Mouse (Mus musculus) intestine, embryonic 14.5 days (tissue): ENCODE data around the gene Il13. TPM values are rescaled to one million over a fixed set of nuclear protein-coding genes. Genes with fewer than 3 reads are reported as not detected.

ENCODE experiments used
- ATAC-seq: fragments of 200-750 bp; cut with Nextera tagmentation; replicated peaks from 2 replicates; pipeline ENCODE4 v1.8.0; 2017; ENCODE audit warnings: low read depth, moderate number of reproducible peaks, moderate TSS enrichment, moderate library complexity; ENCODE audit not compliant: low FRiP score, low TSS enrichment
- DNase-seq: peaks from one replicate; pipeline ENCODE4 v3.0.0-alpha.2; 2018; ENCODE audit warnings: low spot score
- H3K27ac ChIP-seq: fragments of 300-500 bp; sonication (generic); 2 replicates; pipeline ENCODE4 v1.5.1; 2014; ENCODE audit warnings: low read depth, mild to moderate bottlenecking, control low read depth
- H3K27me3 ChIP-seq: fragments of 300-500 bp; sonication (generic); replicated peaks from 2 replicates; pipeline ENCODE4 v1.6.1; 2014; ENCODE audit warnings: low read length, control low read depth; ENCODE audit not compliant: control insufficient read depth, insufficient read depth
- H3K36me3 ChIP-seq: fragments of 300-500 bp; sonication (generic); 2 replicates; pipeline ENCODE4 v1.6.1; 2014; ENCODE audit warnings: low read length, control low read depth; ENCODE audit not compliant: control insufficient read depth, insufficient read depth
- H3K4me1 ChIP-seq: fragments of 300-500 bp; sonication (generic); replicated peaks from 2 replicates; pipeline ENCODE4 v1.6.1; 2014; ENCODE audit warnings: low read length, control low read depth, mixed read lengths; ENCODE audit not compliant: control insufficient read depth, insufficient read depth
- H3K4me2 ChIP-seq: fragments of 300-500 bp; sonication (generic); 2 replicates; pipeline ENCODE4 v1.6.1; 2014; ENCODE audit warnings: low read length
- H3K4me3 ChIP-seq: fragments of 300-500 bp; sonication (generic); 2 replicates; pipeline ENCODE4 v1.5.1; 2014; ENCODE audit warnings: low read depth, low read length, control low read depth, mixed read lengths
- H3K9ac ChIP-seq: fragments of 300-500 bp; sonication (generic); 2 replicates; pipeline ENCODE4 v1.6.1; 2014; ENCODE audit warnings: mild to moderate bottlenecking, low read length
- H3K9me3 ChIP-seq: fragments of 300-500 bp; sonication (generic); 2 replicates; pipeline ENCODE4 v1.6.1; 2016; ENCODE audit warnings: low read length, control low read depth; ENCODE audit not compliant: control insufficient read depth
- WGBS: fragments of 180-500 bp; shearing (Covaris S2); extraction: QIAGEN DNeasy Blood & Tissue Kit; methylation state at CpG from one replicate; pipeline ENCODE4 v1.1.7; 2014; 5-methylcytosine and 5-hydroxymethylcytosine counted together
- polyA plus RNA-seq: library from polyadenylated mRNA; unstranded; fragments of >200 nt; fragmentation: Nextera tagmentation; extraction: Ambion mirVana; gene quantifications from 2 replicates; pipeline ENCODE4 v1.2.1, GENCODE M21; 2014

The Il13 gene
- polyA plus RNA-seq, 1 experiment from 2014 or later: not detected

DNA sequence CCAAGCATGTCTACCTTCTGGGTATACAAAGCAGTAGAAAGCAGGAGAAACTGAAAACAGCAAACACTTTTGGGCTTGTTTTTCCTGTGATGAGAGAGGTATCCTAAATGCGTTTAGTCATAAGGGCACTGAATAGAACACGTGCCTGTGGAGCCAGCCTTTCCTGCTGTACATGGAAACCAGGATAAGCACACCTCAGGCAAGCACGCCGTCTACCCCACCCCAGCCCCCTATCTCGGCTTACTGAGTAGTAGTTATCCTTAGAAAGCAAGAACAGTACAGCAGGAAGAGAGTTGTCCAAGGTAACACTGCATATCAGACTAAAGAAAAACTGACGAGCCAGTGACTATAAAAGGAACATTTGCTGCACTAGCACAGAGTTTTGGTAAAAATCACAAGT lies 23.3 kb upstream of the Il13 start:
- H3K9me3 ChIP-seq: no peaks in the 10 kb centered on the region
- H3K36me3 ChIP-seq: peaks cover 23% of the 10 kb centered on the region
- DNase-seq: no peak
- WGBS: 85% methylated on average over 6 of the region's 6 CpGs
- no peak overlapping the region for H3K4me2 ChIP-seq
- no peak for ATAC-seq
- H3K4me3 ChIP-seq: no peak overlapping the region
- no peaks in the 10 kb centered on the region for H3K4me1 ChIP-seq
- H3K27ac ChIP-seq: no peak overlapping the region
- no peaks in the 10 kb centered on the region for H3K27me3 ChIP-seq
- no peak overlapping the region for H3K9ac ChIP-seq

DNA sequence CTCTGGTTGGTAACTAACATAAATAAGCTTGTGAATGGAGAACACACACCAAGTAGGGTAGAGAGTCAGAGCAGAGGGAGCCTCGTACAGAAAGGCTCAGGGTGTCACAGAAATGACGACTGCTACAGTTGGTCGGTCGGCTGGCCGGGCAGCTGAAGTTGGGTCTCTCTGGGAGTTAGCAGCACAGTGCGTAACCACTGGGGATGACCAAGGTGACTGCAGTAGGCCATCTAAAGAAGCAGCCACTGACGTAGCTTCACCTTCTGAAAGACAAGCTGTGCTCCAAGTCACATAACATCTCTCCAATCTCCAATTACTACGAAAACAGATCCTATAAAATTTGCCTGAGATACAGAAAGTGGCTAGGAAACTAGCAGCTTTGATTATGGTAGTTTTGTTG lies 22.9 kb upstream of the Il13 start:
- H3K27me3 ChIP-seq: no peaks in the 10 kb centered on the region
- H3K9ac ChIP-seq: no peak overlapping the region
- H3K4me2 ChIP-seq: no peak overlapping the region
- no peak overlapping the region for H3K27ac ChIP-seq
- H3K36me3 ChIP-seq: peaks cover 25% of the 10 kb centered on the region
- ATAC-seq: no peak
- no peak for DNase-seq
- no peaks in the 10 kb centered on the region for H3K9me3 ChIP-seq
- H3K4me1 ChIP-seq: no peaks in the 10 kb centered on the region
- H3K4me3 ChIP-seq: no peak overlapping the region
- 88% methylated on average over 8 of the region's 8 CpGs for WGBS

DNA sequence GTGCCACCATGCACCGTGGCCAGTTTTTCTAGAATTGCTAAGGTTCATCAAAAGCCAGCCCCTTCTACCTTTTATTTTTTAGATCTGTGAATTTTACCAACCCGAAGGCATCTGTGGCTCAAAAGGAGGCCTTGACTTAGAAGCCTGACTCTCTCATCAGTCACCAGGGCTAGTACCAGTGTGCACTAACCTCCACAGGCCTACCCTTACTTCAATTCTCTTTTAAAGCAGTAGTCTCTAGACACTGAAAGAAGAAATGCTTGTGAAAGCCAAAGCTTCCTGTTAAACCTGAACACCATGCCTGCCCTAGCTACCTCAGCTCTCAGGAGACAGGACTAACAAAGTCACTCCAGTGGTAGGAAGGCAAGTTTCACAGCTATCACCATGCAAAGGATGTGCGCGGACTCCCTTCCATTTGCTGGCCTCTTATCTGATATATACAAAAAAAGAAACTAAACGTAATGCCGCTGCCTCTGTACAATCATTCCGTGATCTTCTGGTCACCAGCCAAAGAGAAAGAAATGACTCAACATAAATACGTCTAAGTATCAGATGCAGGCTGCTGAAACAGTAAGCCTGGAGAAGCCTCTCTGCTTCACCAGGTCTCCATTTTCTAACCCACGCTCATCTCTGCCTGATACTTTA lies 22.2 kb upstream of the Il13 start:
- H3K4me3 ChIP-seq: no peak overlapping the region
- WGBS: 81% methylated on average over 9 of the region's 9 CpGs
- H3K4me2 ChIP-seq: no peak overlapping the region
- ATAC-seq (no peak), DNase-seq (no peak)
- no peak overlapping the region for H3K9ac ChIP-seq
- no peaks in the 10 kb centered on the region for H3K4me1 ChIP-seq
- no peaks in the 10 kb centered on the region for H3K9me3 ChIP-seq
- H3K27ac ChIP-seq: no peak overlapping the region
- H3K36me3 ChIP-seq: peaks cover 30% of the 10 kb centered on the region
- no peaks in the 10 kb centered on the region for H3K27me3 ChIP-seq

- ATAC-seq (no peak), DNase-seq (no peak)
- Histone ChIP-seq H3K27me3 (no peaks in the 10 kb centered on the region), H3K4me1 (no peaks in the 10 kb centered on the region), H3K9ac (no peak overlapping the region), H3K4me3 (no peak overlapping the region), H3K9me3 (no peaks in the 10 kb centered on the region), H3K36me3 (peaks cover 46% of the 10 kb centered on the region), H3K27ac (no peak overlapping the region), H3K4me2 (no peak overlapping the region)
- WGBS: 73% methylated on average over 5 of the region's 5 CpGs
Measured at GRCm38 (mm10) chr11:53655043-53655442, 20.5 kb upstream of the Il13 start.

DNA sequence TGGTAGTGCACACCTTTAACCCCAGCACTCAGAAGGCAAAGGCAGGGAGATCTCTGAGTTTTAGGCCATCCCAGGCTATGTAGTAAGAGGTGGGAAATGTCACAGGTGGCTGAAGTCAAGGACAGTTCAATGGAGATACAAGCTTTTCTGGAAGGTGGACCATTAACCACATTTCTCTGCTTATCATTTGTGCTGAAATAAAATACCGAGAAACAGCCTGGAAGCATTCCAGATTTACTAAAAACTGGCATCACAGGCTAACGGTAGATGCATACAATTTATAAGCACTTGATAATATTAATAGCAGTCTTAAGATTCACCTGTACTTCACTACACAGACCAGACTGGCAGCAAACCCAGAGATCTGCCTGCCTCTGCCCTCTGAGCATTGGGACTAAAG lies 17.9 kb upstream of the Il13 start:
- H3K9me3 ChIP-seq: no peaks in the 10 kb centered on the region
- no peaks in the 10 kb centered on the region for H3K4me1 ChIP-seq
- H3K4me2 ChIP-seq: no peak overlapping the region
- H3K27ac ChIP-seq: no peak overlapping the region
- ATAC-seq (no peak), DNase-seq (no peak)
- no peaks in the 10 kb centered on the region for H3K27me3 ChIP-seq
- no peak overlapping the region for H3K9ac ChIP-seq
- peaks cover 52% of the 10 kb centered on the region for H3K36me3 ChIP-seq
- whole genome bisulfite sequencing: 96% methylated on average over 2 of the region's 2 CpGs
- H3K4me3 ChIP-seq: no peak overlapping the region

DNA sequence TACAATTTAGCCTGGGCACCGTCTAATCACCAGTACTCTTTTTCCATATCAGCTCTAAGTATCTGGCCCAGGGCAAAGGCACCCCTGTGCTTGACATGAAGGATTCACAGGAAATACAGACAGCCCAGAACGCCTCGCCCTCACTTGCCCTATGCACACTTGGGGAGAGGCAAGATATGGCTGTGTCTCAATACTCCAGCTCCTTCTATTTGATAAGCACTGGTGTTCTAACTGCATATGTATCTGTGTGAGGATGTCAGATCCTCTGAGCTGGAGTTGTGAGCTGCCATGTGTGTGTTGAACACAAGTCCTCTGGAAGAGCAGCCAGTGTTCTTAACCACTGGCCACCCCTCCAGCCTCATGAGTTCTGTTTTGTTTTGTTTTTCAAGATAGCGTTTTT lies 16.9 kb upstream of the Il13 start:
- Histone ChIP-seq H3K36me3 (peaks cover 52% of the 10 kb centered on the region), H3K4me2 (no peak overlapping the region), H3K27ac (no peak overlapping the region), H3K27me3 (no peaks in the 10 kb centered on the region), H3K9me3 (no peaks in the 10 kb centered on the region), H3K4me1 (no peaks in the 10 kb centered on the region), H3K4me3 (no peak overlapping the region), H3K9ac (no peak overlapping the region)
- 84% methylated on average over 4 of the region's 4 CpGs for WGBS
- DNase-seq: no peak
- ATAC-seq: no peak

- Histone ChIP-seq H3K27ac (no peak overlapping the region), H3K36me3 (no peaks in the 10 kb centered on the region), H3K9ac (no peak overlapping the region), H3K4me3 (no peak overlapping the region), H3K4me1 (no peaks in the 10 kb centered on the region), H3K4me2 (no peak overlapping the region), H3K27me3 (no peaks in the 10 kb centered on the region), H3K9me3 (no peaks in the 10 kb centered on the region)
- no peak for ATAC-seq
- 79% methylated on average over 5 of the region's 5 CpGs for whole genome bisulfite sequencing
- DNase-seq: no peak
Measured at GRCm38 (mm10) chr11:53644017-53644416, 9.5 kb upstream of the Il13 start.

DNA sequence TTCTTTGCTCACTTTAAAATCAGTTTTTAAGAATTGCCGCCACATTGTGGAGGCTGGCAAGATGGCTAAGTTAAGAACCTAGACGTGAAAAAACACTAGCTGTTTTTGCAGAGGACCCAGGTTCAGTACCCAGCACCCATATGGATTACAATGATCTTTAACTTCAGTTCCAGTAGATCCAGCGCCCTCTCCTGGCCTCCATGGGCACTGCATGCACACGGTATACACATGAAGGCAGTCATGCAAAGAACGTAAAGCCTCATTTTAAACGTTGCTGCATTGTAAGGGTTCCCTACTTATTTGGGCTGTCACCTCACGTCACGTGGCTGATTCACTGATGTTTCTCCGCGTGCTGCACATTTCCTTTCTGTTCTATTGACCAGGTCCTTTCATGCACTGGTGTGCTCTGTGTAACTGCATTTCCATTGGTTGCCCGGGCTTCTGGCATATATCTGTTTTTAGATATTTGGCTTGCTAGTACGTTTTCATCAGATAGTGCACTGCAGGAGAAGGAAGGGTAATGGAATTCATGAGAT lies 8.3 kb upstream of the Il13 start:
- Histone ChIP-seq H3K4me2 (no peak overlapping the region), H3K4me3 (no peak overlapping the region), H3K27ac (no peak overlapping the region), H3K9me3 (no peaks in the 10 kb centered on the region), H3K27me3 (peaks cover under 1% of the 10 kb centered on the region), H3K36me3 (no peaks in the 10 kb centered on the region), H3K9ac (no peak overlapping the region), H3K4me1 (no peaks in the 10 kb centered on the region)
- DNase-seq (no peak), ATAC-seq (no peak)
- 72% methylated on average over 12 of the region's 12 CpGs for WGBS

DNA sequence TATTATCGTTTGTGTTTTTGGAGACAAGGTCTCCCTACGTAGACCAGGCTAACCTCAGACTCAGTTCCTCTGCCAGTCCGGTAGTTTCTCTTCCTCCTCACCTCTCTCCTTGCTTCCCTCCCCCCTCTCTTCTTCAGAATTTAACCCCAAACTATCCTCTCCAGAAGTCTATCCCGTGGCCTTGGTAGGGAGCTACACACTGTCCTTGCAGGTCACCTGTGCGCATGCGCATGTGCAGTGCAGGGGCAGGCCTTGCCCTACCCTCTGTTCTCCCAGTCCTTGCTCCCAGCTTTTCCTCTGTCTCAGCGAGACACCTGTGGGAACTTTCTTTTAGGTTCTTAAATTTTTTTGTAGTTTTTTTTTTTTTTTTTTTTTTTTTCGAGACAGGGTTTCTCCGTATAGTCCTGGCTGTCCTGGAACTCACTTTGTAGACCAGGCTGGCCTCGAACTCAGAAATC lies 3.3 kb upstream of the Il13 start:
- 74% methylated on average over 10 of the region's 10 CpGs for WGBS
- peaks cover 22% of the 10 kb centered on the region for H3K27me3 ChIP-seq
- no peak for ATAC-seq
- H3K27ac ChIP-seq: no peak overlapping the region
- no peaks in the 10 kb centered on the region for H3K36me3 ChIP-seq
- no peak overlapping the region for H3K4me2 ChIP-seq
- H3K9ac ChIP-seq: no peak overlapping the region
- H3K4me1 ChIP-seq: 0 out of 2 replicates have a peak, but pooled peaks cover 7% of the 10 kb centered on the region
- no peak overlapping the region for H3K4me3 ChIP-seq
- no peaks in the 10 kb centered on the region for H3K9me3 ChIP-seq
- no peak for DNase-seq
